Mouse (Mus musculus) embryonic fibroblast, embryonic 13.5 days (primary cell): Measurements from ENCODE around the gene Gm20388.

Experiments used
- CTCF ChIP-seq: IDR thresholded peaks from 2 replicates; pipeline ENCODE4 v1.5.1; 2011; ENCODE audit warnings: mild to moderate bottlenecking, control low read depth, low read length, moderate library complexity, borderline replicate concordance; ENCODE audit not compliant: insufficient read depth
- POLR2A ChIP-seq: IDR thresholded peaks from 2 replicates; pipeline ENCODE4 v1.6.1; 2011; ENCODE audit warnings: low read depth, mild to moderate bottlenecking, control low read depth, low read length, moderate library complexity

- TF ChIP-seq POLR2A (peak; percentile 38), CTCF (no peak)
Observed at GRCm38 (mm10) chr8:122550234-122550994, 2639.8 kb downstream of the Gm20388 start.
